Mouse (Mus musculus) MEL (cell line): ENCODE data around the gene Zbtb7b. TPM values are rescaled to one million over a fixed set of nuclear protein-coding genes. Genes with fewer than 3 reads are reported as not detected.

ENCODE experiments used
- DNase-seq: peaks from one replicate; pipeline ENCODE4 v3.0.0; 2011; ENCODE audit warnings: low read depth, low spot score
- H3K27ac ChIP-seq: 2 replicates; pipeline ENCODE4 v1.5.1; 2012; ENCODE audit warnings: low read depth, mild to moderate bottlenecking, control low read depth, low read length, moderate library complexity; ENCODE audit not compliant: control insufficient read depth
- H3K27me3 ChIP-seq, 2 experiments: fragments of 150-350 bp in 1 of 2; sonication (generic) in 1 of 2; 2 replicates each; pipeline ENCODE4 v1.6.1; 2012; ENCODE audit warnings: low read length in 2 of 2, mild to moderate bottlenecking in 2 of 2, improper control_type of control experiment in 1 of 2, moderate library complexity in 1 of 2; ENCODE audit not compliant: insufficient read depth in 2 of 2, control insufficient read depth in 1 of 2
- H3K36me3 ChIP-seq, 2 experiments: 2 replicates each; pipeline ENCODE4 v1.6.1; 2012 to 2014; ENCODE audit warnings: low read length in 2 of 2, improper control_type of control experiment in 1 of 2, inconsistent platforms in 1 of 2, mild to moderate bottlenecking in 1 of 2; ENCODE audit not compliant: insufficient read depth in 2 of 2, control insufficient read depth in 1 of 2
- H3K4me1 ChIP-seq, 2 experiments: fragments of 150-350 bp in 1 of 2; sonication (generic) in 1 of 2; 2 replicates each; pipeline ENCODE4 v1.6.1; 2012; ENCODE audit warnings: low read length in 2 of 2, improper control_type of control experiment in 1 of 2, mild to moderate bottlenecking in 1 of 2; ENCODE audit not compliant: insufficient read depth in 2 of 2, control insufficient read depth in 1 of 2
- H3K4me3 ChIP-seq, 2 experiments: fragments of 150-350 bp in 1 of 2; sonication (generic) in 1 of 2; 2 replicates each; pipeline ENCODE4 v1.5.1; 2012; ENCODE audit warnings: low read depth in 2 of 2, low read length in 2 of 2, mild to moderate bottlenecking in 2 of 2, moderate library complexity in 2 of 2, control low read depth in 1 of 2, improper control_type of control experiment in 1 of 2; ENCODE audit not compliant: control insufficient read depth in 1 of 2, insufficient read depth in 1 of 2
- H3K79me2 ChIP-seq: 2 replicates; pipeline ENCODE4 v1.6.1; 2012; ENCODE audit warnings: mild to moderate bottlenecking, low read length, moderate library complexity; ENCODE audit not compliant: control insufficient read depth, poor library complexity, insufficient read depth
- H3K9ac ChIP-seq: 2 replicates; pipeline ENCODE4 v1.6.1; 2012; ENCODE audit warnings: low read depth, mild to moderate bottlenecking, control low read depth, low read length, moderate library complexity; ENCODE audit not compliant: control insufficient read depth, poor library complexity, severe bottlenecking
- H3K9me3 ChIP-seq: fragments of 150-350 bp; sonication (generic); replicated peaks from 2 replicates; pipeline ENCODE4 v1.6.1; 2012; ENCODE audit warnings: mild to moderate bottlenecking, low read length, improper control_type of control experiment, moderate library complexity; ENCODE audit not compliant: insufficient read depth
- CHD2 ChIP-seq: IDR thresholded peaks from 2 replicates; pipeline ENCODE4 v1.6.1; 2011; ENCODE audit warnings: low read length, improper control_type of control experiment
- E2F4 ChIP-seq: IDR thresholded peaks from 2 replicates; pipeline ENCODE4 v1.6.1; 2011; ENCODE audit warnings: low read depth, low read length, improper control_type of control experiment, borderline replicate concordance
- ELF1 ChIP-seq: IDR thresholded peaks from 2 replicates; pipeline ENCODE4 v1.6.1; 2014; ENCODE audit warnings: low read depth, mild to moderate bottlenecking, inconsistent platforms, low read length, improper control_type of control experiment, moderate library complexity
- EP300 ChIP-seq, 2 experiments: IDR thresholded peaks; 2 replicates each; pipeline ENCODE4 v1.6.1; 2011; ENCODE audit warnings: improper control_type of control experiment in 2 of 2, low read length in 2 of 2, low read depth in 1 of 2, mild to moderate bottlenecking in 1 of 2
- ETS1 ChIP-seq: IDR thresholded peaks from 2 replicates; pipeline ENCODE4 v1.6.1; 2012; ENCODE audit warnings: low read depth, mild to moderate bottlenecking, inconsistent platforms, low read length, improper control_type of control experiment, moderate library complexity
- GABPA ChIP-seq: IDR thresholded peaks from 2 replicates; pipeline ENCODE4 v1.6.1; 2012; ENCODE audit warnings: low read depth, mild to moderate bottlenecking, inconsistent platforms, low read length, improper control_type of control experiment, moderate library complexity
- MAX ChIP-seq: IDR thresholded peaks from 2 replicates; pipeline ENCODE4 v1.6.1; 2011; ENCODE audit warnings: low read length, improper control_type of control experiment
- MXI1 ChIP-seq: IDR thresholded peaks from 2 replicates; pipeline ENCODE4 v1.6.1; 2011; ENCODE audit warnings: mild to moderate bottlenecking, low read depth, low read length, improper control_type of control experiment
- MYC ChIP-seq: IDR thresholded peaks from 2 replicates; pipeline ENCODE4 v1.6.1; 2011; ENCODE audit warnings: low read depth, mild to moderate bottlenecking, low read length, improper control_type of control experiment, moderate library complexity
- NELFE ChIP-seq: IDR thresholded peaks from 2 replicates; pipeline ENCODE4 v1.6.1; 2011; ENCODE audit warnings: low read depth, low read length, improper control_type of control experiment
- NRF1 ChIP-seq: IDR thresholded peaks from 2 replicates; pipeline ENCODE4 v1.6.1; 2014; ENCODE audit warnings: low read depth, mild to moderate bottlenecking, inconsistent platforms, low read length, improper control_type of control experiment, moderate library complexity; ENCODE audit not compliant: poor library complexity, insufficient read depth, severe bottlenecking
- POLR2A ChIP-seq, 2 experiments: IDR thresholded peaks; 2 replicates each; pipeline ENCODE4 v1.6.1; 2011 to 2012; ENCODE audit warnings: low read length in 2 of 2, mild to moderate bottlenecking in 2 of 2, control low read depth in 1 of 2, improper control_type of control experiment in 1 of 2, low read depth in 1 of 2, moderate library complexity in 1 of 2; ENCODE audit not compliant: control insufficient read depth in 1 of 2, insufficient read depth in 1 of 2, poor library complexity in 1 of 2
- RCOR1 ChIP-seq: IDR thresholded peaks from 2 replicates; pipeline ENCODE4 v1.6.1; 2012; ENCODE audit warnings: low read depth, mild to moderate bottlenecking, inconsistent platforms, low read length, improper control_type of control experiment
- SMC3 ChIP-seq: IDR thresholded peaks from 2 replicates; pipeline ENCODE4 v1.6.1; 2011; ENCODE audit warnings: low read depth, low read length, improper control_type of control experiment
- TBP ChIP-seq: IDR thresholded peaks from 2 replicates; pipeline ENCODE4 v1.8.0; 2011; ENCODE audit warnings: low read depth, low read length, improper control_type of control experiment
- TCF12 ChIP-seq: IDR thresholded peaks from 2 replicates; pipeline ENCODE4 v1.6.1; 2014; ENCODE audit warnings: low read depth, mild to moderate bottlenecking, inconsistent platforms, low read length, improper control_type of control experiment, moderate library complexity
- UBTF ChIP-seq: IDR thresholded peaks from 2 replicates; pipeline ENCODE4 v1.6.1; 2012; ENCODE audit warnings: low read depth, mild to moderate bottlenecking, inconsistent platforms, low read length, improper control_type of control experiment, moderate library complexity, borderline replicate concordance; ENCODE audit not compliant: insufficient read depth
- ZKSCAN1 ChIP-seq: IDR thresholded peaks from 2 replicates; pipeline ENCODE4 v1.6.1; 2012; ENCODE audit warnings: low read depth, mild to moderate bottlenecking, inconsistent platforms, low read length, improper control_type of control experiment, moderate library complexity
- ZMIZ1 ChIP-seq: IDR thresholded peaks from 2 replicates; pipeline ENCODE4 v1.6.1; 2012; ENCODE audit warnings: low read depth, mild to moderate bottlenecking, inconsistent platforms, low read length, improper control_type of control experiment, moderate library complexity
- ZNF384 ChIP-seq: IDR thresholded peaks from 2 replicates; pipeline ENCODE4 v1.6.1; 2012; ENCODE audit warnings: low read depth, mild to moderate bottlenecking, inconsistent platforms, low read length, improper control_type of control experiment
- polyA plus RNA-seq, 2 experiments: library from polyadenylated mRNA; stranded (reverse) in 1 of 2; unstranded in 1 of 2; fragments of >175 nt in 1 of 2; fragments of >200 nt in 1 of 2; gene quantifications; 2 replicates each; pipeline versions ENCODE4 v1.2.1 to v1.2.4; 2012; ENCODE audit warnings: low replicate concordance in 2 of 2, low read depth in 1 of 2; ENCODE audit not compliant: insufficient read length in 2 of 2, insufficient read depth in 1 of 2, missing spikeins in 1 of 2
- total RNA-seq: library from RNA; depleted of rRNA; stranded (reverse); fragments of 300-350 nt; gene quantifications from 2 replicates; pipeline ENCODE4 v1.2.3, GENCODE M21; 2012; rRNA removed

Zbtb7b gene
- total and polyA plus RNA-seq, 3 experiments, result 8.5 to 20.1 TPM; not detected in 1

DNA sequence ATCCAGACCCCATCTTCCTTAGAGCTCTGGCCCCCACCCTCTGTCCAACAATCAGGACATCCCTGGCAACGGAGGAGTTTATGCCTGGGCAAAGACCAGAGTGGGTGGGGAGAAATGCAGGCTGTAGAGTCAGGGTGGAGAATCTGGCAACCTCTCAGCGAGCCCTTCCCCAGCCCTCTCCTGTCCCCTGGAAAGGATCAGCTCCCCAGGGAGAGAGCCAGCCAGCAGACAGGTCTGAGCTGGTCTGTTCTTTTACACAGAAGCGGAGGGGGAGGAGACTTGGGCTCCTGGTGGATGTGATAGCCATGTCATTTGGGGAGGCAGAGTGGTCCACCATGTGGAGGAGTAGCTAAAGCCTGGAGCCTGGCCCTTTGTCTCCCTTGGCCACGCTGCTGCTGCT is 66.0 kb downstream of the Zbtb7b start:
- no peak overlapping the region for H3K9ac ChIP-seq
- peaks cover 6 to 12% of the 10 kb centered on the region in 2 experiments for H3K4me1 ChIP-seq
- no peaks in the 10 kb centered on the region for H3K9me3 ChIP-seq
- TF ChIP-seq E2F4, result no peak
- no peak for TF ChIP-seq NELFE
- TF ChIP-seq MYC, result no peak
- TF ChIP-seq NRF1, result no peak
- no peak for TF ChIP-seq ZMIZ1
- no peak for TF ChIP-seq ZNF384
- TF ChIP-seq TBP, result no peak
- TF ChIP-seq TCF12, result no peak
- TF ChIP-seq GABPA, result no peak
- no peak for TF ChIP-seq MAX
- TF ChIP-seq POLR2A (IDR thresholded peaks at IDR 0.05; ENCODE audit: control insufficient read depth in 1 of 2, insufficient read depth in 1 of 2, low read depth in 1 of 2, low read length in 2 of 2, poor library complexity in 1 of 2), result no peak
- no peak for TF ChIP-seq ELF1
- TF ChIP-seq UBTF, result no peak
- TF ChIP-seq EP300 (IDR thresholded peaks at IDR 0.05; ENCODE audit: low read depth in 1 of 2, low read length in 2 of 2), result no peak
- no peak for TF ChIP-seq SMC3
- TF ChIP-seq RCOR1, result no peak
- no peak for TF ChIP-seq MXI1
- no peak for TF ChIP-seq ZKSCAN1
- no peak for TF ChIP-seq CHD2
- no peak for TF ChIP-seq ETS1
- no peak for DNase-seq
- H3K4me3 ChIP-seq, result no peak overlapping the region
- peaks cover 7 to 12% of the 10 kb centered on the region in 2 experiments; a peak in 2 of 4 replicates for H3K27me3 ChIP-seq
- H3K27ac ChIP-seq, result no peak overlapping the region
- H3K36me3 ChIP-seq, result 0 out of 4 replicates have a peak, but pooled peaks cover 0 to 4% of the 10 kb centered on the region in 2 experiments
- no peaks in the 10 kb centered on the region for H3K79me2 ChIP-seq

Other genes with a start within 250 kb of the Zbtb7b start
- 4.0 TPM in 2 replicates for gene Hcn3, start 234.6 kb downstream of the Zbtb7b start, total RNA-seq
- gene Hcn3, start 234.6 kb downstream of the Zbtb7b start, polyA plus RNA-seq, result 1 to 10 TPM in 1 of 2 experiments, not detected in 1; 7.4 TPM
- gene Clk2, start 230.0 kb downstream of the Zbtb7b start, total RNA-seq, result 27.5 and 28.2 TPM in 2 replicates
- 100 to 1,000 TPM in 1 of 2 experiments, 10 to 100 TPM in 1; 83.6 to 138 TPM for gene Clk2, start 230.0 kb downstream of the Zbtb7b start, polyA plus RNA-seq
- gene Scamp3, start 217.3 kb downstream of the Zbtb7b start, total RNA-seq, result 78.1 and 101 TPM in 2 replicates
- 100 to 1,000 TPM in 1 of 2 experiments, not detected in 1; 287 TPM for gene Scamp3, start 217.3 kb downstream of the Zbtb7b start, polyA plus RNA-seq
- 6.2 and 7.0 TPM in 2 replicates for gene Fam189b, start 211.6 kb downstream of the Zbtb7b start, total RNA-seq
- 10 to 100 TPM in 1 of 2 experiments, not detected in 1; 35.3 TPM for gene Fam189b, start 211.6 kb downstream of the Zbtb7b start, polyA plus RNA-seq
- 42.8 and 49.1 TPM in 2 replicates for gene Gba, start 191.8 kb downstream of the Zbtb7b start, total RNA-seq
- 10 to 100 TPM in 1 of 2 experiments, not detected in 1; 55.0 TPM for gene Gba, start 191.8 kb downstream of the Zbtb7b start, polyA plus RNA-seq
- 1.8 and 3.4 TPM in 2 replicates for gene Thbs3, start 179.6 kb downstream of the Zbtb7b start, total RNA-seq
- gene Thbs3, start 179.6 kb downstream of the Zbtb7b start, polyA plus RNA-seq, result 1 to 10 TPM in 1 of 2 experiments, not detected in 1; 4.9 TPM
- 312 and 314 TPM in 2 replicates for gene Mtx1, start 167.7 kb downstream of the Zbtb7b start, total RNA-seq
- 100 to 1,000 TPM in 1 of 2 experiments, not detected in 1; 369 TPM for gene Mtx1, start 167.7 kb downstream of the Zbtb7b start, polyA plus RNA-seq
- 0.04 and 0.13 TPM in 2 replicates for gene Muc1, start 165.7 kb downstream of the Zbtb7b start, total RNA-seq
- 1 to 10 TPM in 1 of 2 experiments, not detected in 1; 1.1 TPM for gene Muc1, start 165.7 kb downstream of the Zbtb7b start, polyA plus RNA-seq
- 171 and 180 TPM in 2 replicates for gene Krtcap2, start 148.8 kb downstream of the Zbtb7b start, total RNA-seq
- gene Krtcap2, start 148.8 kb downstream of the Zbtb7b start, polyA plus RNA-seq, result 100 to 1,000 TPM in 1 of 2 experiments, not detected in 1; 497 TPM
- gene Trim46, start 148.5 kb downstream of the Zbtb7b start, total RNA-seq, result 2.4 and 3.3 TPM in 2 replicates
- 1 to 10 TPM in 1 of 2 experiments, not detected in 1; 7.7 TPM for gene Trim46, start 148.5 kb downstream of the Zbtb7b start, polyA plus RNA-seq
- gene Dpm3, start 135.4 kb downstream of the Zbtb7b start, total RNA-seq, result 246 and 271 TPM in 2 replicates
- 100 to 1,000 TPM in 1 of 2 experiments, not detected in 1; 237 TPM for gene Dpm3, start 135.4 kb downstream of the Zbtb7b start, polyA plus RNA-seq
- gene Slc50a1, start 124.2 kb downstream of the Zbtb7b start, total RNA-seq, result 17.2 and 22.5 TPM in 2 replicates
- gene Slc50a1, start 124.2 kb downstream of the Zbtb7b start, polyA plus RNA-seq, result 10 to 100 TPM in 1 of 2 experiments, not detected in 1; 45.9 TPM
- gene Efna1, start 113.6 kb downstream of the Zbtb7b start, total RNA-seq, result not detected in 2 replicates
- gene Efna1, start 113.6 kb downstream of the Zbtb7b start, polyA plus RNA-seq, result not detected
- 0.54 and 0.78 TPM in 2 replicates for gene Efna3, start 71.8 kb downstream of the Zbtb7b start, total RNA-seq
- 1 to 10 TPM in 1 of 2 experiments, not detected in 1; 1.2 TPM for gene Efna3, start 71.8 kb downstream of the Zbtb7b start, polyA plus RNA-seq
- gene Efna4, start 56.7 kb downstream of the Zbtb7b start, total RNA-seq, result 1.4 and 1.9 TPM in 2 replicates
- gene Efna4, start 56.7 kb downstream of the Zbtb7b start, polyA plus RNA-seq, result 1 to 10 TPM in 1 of 2 experiments, not detected in 1; 4.5 TPM
- gene Adam15, start 44.8 kb downstream of the Zbtb7b start, total RNA-seq, result 15.3 and 16.9 TPM in 2 replicates
- 10 to 100 TPM in 1 of 2 experiments, not detected in 1; 43.2 TPM for gene Adam15, start 44.8 kb downstream of the Zbtb7b start, polyA plus RNA-seq
- gene Dcst2, start 32.8 kb downstream of the Zbtb7b start, total RNA-seq, result not detected in 2 replicates
- gene Dcst2, start 32.8 kb downstream of the Zbtb7b start, polyA plus RNA-seq, result under 1 TPM in 1 of 2 experiments, not detected in 1; 0.06 TPM
- gene Dcst1, start 29.5 kb downstream of the Zbtb7b start, total RNA-seq, result 0.08 TPM in 1 of 2 replicates, not detected in the other
- gene Dcst1, start 29.5 kb downstream of the Zbtb7b start, polyA plus RNA-seq, result under 1 TPM in 1 of 2 experiments, not detected in 1; 0.29 TPM
- gene Lenep, start 8.0 kb upstream of the Zbtb7b start, total RNA-seq, result not detected in 2 replicates
- not detected for gene Lenep, start 8.0 kb upstream of the Zbtb7b start, polyA plus RNA-seq
- gene Flad1, start 17.1 kb upstream of the Zbtb7b start, total RNA-seq, result 38.0 and 42.9 TPM in 2 replicates
- 10 to 100 TPM in 1 of 2 experiments, not detected in 1; 54.2 TPM for gene Flad1, start 17.1 kb upstream of the Zbtb7b start, polyA plus RNA-seq
- gene Cks1b, start 23.6 kb upstream of the Zbtb7b start, total RNA-seq, result 271 and 292 TPM in 2 replicates
- 100 to 1,000 TPM; 177 to 438 TPM for gene Cks1b, start 23.6 kb upstream of the Zbtb7b start, polyA plus RNA-seq
- 41.9 and 49.2 TPM in 2 replicates for gene Shc1, start 23.7 kb upstream of the Zbtb7b start, total RNA-seq
- gene Shc1, start 23.7 kb upstream of the Zbtb7b start, polyA plus RNA-seq, result 10 to 100 TPM in 1 of 2 experiments, not detected in 1; 79.8 TPM
- gene Pygo2, start 35.4 kb upstream of the Zbtb7b start, total RNA-seq, result 50.8 and 61.1 TPM in 2 replicates
- 10 to 100 TPM in 1 of 2 experiments, not detected in 1; 50.3 TPM for gene Pygo2, start 35.4 kb upstream of the Zbtb7b start, polyA plus RNA-seq
- 4.8 and 7.6 TPM in 2 replicates for gene Pbxip1, start 41.9 kb upstream of the Zbtb7b start, total RNA-seq
- 10 to 100 TPM in 1 of 2 experiments, not detected in 1; 10.7 TPM for gene Pbxip1, start 41.9 kb upstream of the Zbtb7b start, polyA plus RNA-seq
- gene Pmvk, start 59.8 kb upstream of the Zbtb7b start, total RNA-seq, result 53.6 and 63.6 TPM in 2 replicates
- gene Pmvk, start 59.8 kb upstream of the Zbtb7b start, polyA plus RNA-seq, result 10 to 100 TPM in 1 of 2 experiments, not detected in 1; 75.7 TPM
- gene Kcnn3, start 125.4 kb upstream of the Zbtb7b start, total RNA-seq, result not detected in 2 replicates
- under 1 TPM in 1 of 2 experiments, not detected in 1; 0.04 TPM for gene Kcnn3, start 125.4 kb upstream of the Zbtb7b start, polyA plus RNA-seq